10 mouse cellular contexts compared by ENCODE assay signal in genomic region chr14:54234231-54235040, GRCm38 (mm10). TPM values are rescaled to one million over a fixed set of nuclear protein-coding genes. Genes with fewer than 3 reads are reported as not detected.
A peak's percentile ranks its signal among the peaks of the same experiment; 100 is the strongest.
DNase-seq lines count a peak whose midpoint lies in the region; ATAC-seq lines count a peak whose summit lies in the region.
"Had no signal": no experiment of that assay in that cellular context is flagged by ENCODE, and none has a peak within 500 bp of the region (broad histone marks: within the 10 kb centered on the region; RNA-seq: fewer than 3 reads in every experiment).

No protein-coding gene starts in this region.

- H3K9ac ChIP-seq in kidney, embryonic 16.5 days (replicated peaks; ENCODE audit: low read length) = 0 out of 2 replicates have a peak overlapping the region, but pooled peaks have one; percentile 2

- H3K36me3 ChIP-seq in kidney, embryonic 16.5 days (ENCODE audit: insufficient read depth, low read length) = peaks cover 8% of the 10 kb centered on the region; the same call in 1 of the 2 replicates

- H3K4me2 ChIP-seq in kidney, embryonic 16.5 days (replicated peaks; ENCODE audit: low read depth, low read length) = no peak overlapping the region

- peak overlapping the region; percentile 82 for H3K27ac ChIP-seq in kidney, embryonic 16.5 days (ENCODE audit: low read length)

- no peak for ATAC-seq in CD4-positive, CD25-positive, alpha-beta regulatory T cell, adult 4 months
- ATAC-seq in kidney, embryonic 16.5 days (ENCODE audit: low FRiP score, low TSS enrichment) = no peak

- no peaks in the 10 kb centered on the region for H3K9me3 ChIP-seq in kidney, embryonic 16.5 days (ENCODE audit: low read length)
- H3K9me3 ChIP-seq: midbrain, embryonic 10.5 days had no signal

- H3K4me3 ChIP-seq in kidney, embryonic 16.5 days (ENCODE audit: low read length) = no peak overlapping the region
- H3K4me3 ChIP-seq: midbrain, embryonic 10.5 days had no signal

- H3K27me3 ChIP-seq in kidney, embryonic 16.5 days (ENCODE audit: insufficient read depth, low read length) = no peaks in the 10 kb centered on the region

- peaks cover 27% of the 10 kb centered on the region for H3K4me1 ChIP-seq in kidney, embryonic 16.5 days (ENCODE audit: insufficient read depth, low read length)

- WGBS in kidney, embryonic 16.5 days = 73% methylated on average over 20 of the region's 20 CpGs

- DNase-seq in CD4-positive, CD25-positive, alpha-beta regulatory T cell, adult 2 months (ENCODE audit: low read depth, low spot score) = peak; percentile 45
- no peak for DNase-seq in kidney, adult 8-10 months
- DNase-seq in thymus, postnatal 36 days = peak; percentile 28 to 35
- no peak for DNase-seq in thymus, postnatal 10 days (ENCODE audit: low spot score in 2 of 2)
- DNase-seq in layer of hippocampus, adult 11-12 months (ENCODE audit: low spot score) = no peak
- no peak for DNase-seq in testis, postnatal 14 days (ENCODE audit: low spot score)
- DNase-seq: kidney, adult 18-20 months had no signal

RNA-seq across cellular contexts. Expression of gene Dad1, which starts 19.5 kb away (rescaled TPM):
- 100 to 1,000 TPM; 437 to 457 TPM for polyA plus RNA-seq in CD4-positive, CD25-positive, alpha-beta regulatory T cell, adult 4 months (2017; shearing (Covaris generic))
- 422 and 474 TPM in 2 replicates for polyA plus RNA-seq in kidney, embryonic 16.5 days (2015; fragmentation: Nextera tagmentation; extraction: Ambion mirVana)

RNA-seq across cellular contexts. Expression of gene Abhd4, which starts 19.6 kb away (rescaled TPM):
- 10 to 100 TPM; 19.5 to 30.2 TPM for polyA plus RNA-seq in CD4-positive, CD25-positive, alpha-beta regulatory T cell, adult 4 months (2017; shearing (Covaris generic))
- 80.3 and 86.2 TPM in 2 replicates for polyA plus RNA-seq in kidney, embryonic 16.5 days (2015; fragmentation: Nextera tagmentation; extraction: Ambion mirVana)

RNA-seq across cellular contexts. Expression of gene Olfr49, which starts 50.3 kb away (rescaled TPM):
- polyA plus RNA-seq in CD4-positive, CD25-positive, alpha-beta regulatory T cell, adult 4 months (2017; shearing (Covaris generic)) = under 1 TPM in 1 of 2 experiments, not detected in 1; 0.11 TPM
- not detected in 2 replicates for polyA plus RNA-seq in kidney, embryonic 16.5 days (2015; fragmentation: Nextera tagmentation; extraction: Ambion mirVana)
- polyA plus RNA-seq: midbrain, embryonic 10.5 days had no signal

Comparison
In these comparisons a context has a peak if more than half of its experiments do, and no peak if none do; other contexts are left out.
1. DNase-seq: peak in CD4-positive, CD25-positive, alpha-beta regulatory T cell, adult 2 months (single experiment) and thymus, postnatal 36 days (2 of 2); none in kidney, adult 8-10 months (0 of 2), thymus, postnatal 10 days (0 of 2), layer of hippocampus, adult 11-12 months (single experiment) and testis, postnatal 14 days (single experiment).